Mouse (Mus musculus): ENCODE data around the gene Kif22. TPM values are rescaled to one million over a fixed set of nuclear protein-coding genes. Genes with fewer than 3 reads are reported as not detected.

Gene Kif22
- total and polyA plus RNA-seq, 3 experiments, result 57.7 to 298 (median 119) TPM

GRCm38 (mm10) chr7:127018416-127019305 is 23.6 kb downstream of the Kif22 start:
- Histone ChIP-seq H3K36me3 (ENCODE audit: control insufficient read depth in 1 of 2, insufficient read depth in 2 of 2, low read length in 2 of 2) (peaks cover 0 to 25% of the 10 kb centered on the region in 2 experiments; a peak in 3 of 4 replicates), H3K27ac (ENCODE audit: control insufficient read depth, low read depth, low read length) (no peak overlapping the region), H3K4me1 (ENCODE audit: control insufficient read depth in 1 of 2, insufficient read depth in 2 of 2, low read length in 2 of 2) (peaks cover 0 to 21% of the 10 kb centered on the region in 2 experiments; a peak in 3 of 4 replicates), H3K79me2 (ENCODE audit: control insufficient read depth, insufficient read depth, low read length, poor library complexity) (peaks cover 39% of the 10 kb centered on the region), H3K27me3 (ENCODE audit: control insufficient read depth in 1 of 2, insufficient read depth in 2 of 2, low read length in 2 of 2) (no peaks in the 10 kb centered on the region), H3K4me3 (ENCODE audit: control insufficient read depth in 1 of 2, insufficient read depth in 1 of 2, low read depth in 2 of 2, low read length in 2 of 2) (no peak overlapping the region), H3K9ac (ENCODE audit: control insufficient read depth, low read depth, low read length, poor library complexity, severe bottlenecking) (no peak overlapping the region), H3K9me3 (replicated peaks; ENCODE audit: insufficient read depth, low read length) (no peaks in the 10 kb centered on the region)
- no peak for DNase-seq (ENCODE audit: low read depth, low spot score)
- TF ChIP-seq MAX (IDR thresholded peaks at IDR 0.05; ENCODE audit: low read length) (no peak), KAT2A (conservative IDR thresholded peaks at IDR 0.05; ENCODE audit: low read depth, low read length) (no peak), MYC (IDR thresholded peaks at IDR 0.05; ENCODE audit: low read depth, low read length) (no peak), POLR2AphosphoS5 (IDR thresholded peaks at IDR 0.05; ENCODE audit: borderline replicate concordance, low read depth, low read length) (no peak), TAL1 (IDR thresholded peaks at IDR 0.05; ENCODE audit: low read length) (no peak), MAFK (IDR thresholded peaks at IDR 0.05; ENCODE audit: borderline replicate concordance, low read depth, low read length) (no peak), SMC3 (IDR thresholded peaks at IDR 0.05; ENCODE audit: low read depth, low read length) (no peak), CHD1 (IDR thresholded peaks at IDR 0.05; ENCODE audit: low read depth, low read length) (no peak), RAD21 (IDR thresholded peaks at IDR 0.05; ENCODE audit: low read depth, low read length) (no peak), TCF12 (IDR thresholded peaks at IDR 0.05; ENCODE audit: low read depth, low read length) (no peak), JUND (IDR thresholded peaks at IDR 0.05; ENCODE audit: low read depth, low read length) (no peak)

DNA sequence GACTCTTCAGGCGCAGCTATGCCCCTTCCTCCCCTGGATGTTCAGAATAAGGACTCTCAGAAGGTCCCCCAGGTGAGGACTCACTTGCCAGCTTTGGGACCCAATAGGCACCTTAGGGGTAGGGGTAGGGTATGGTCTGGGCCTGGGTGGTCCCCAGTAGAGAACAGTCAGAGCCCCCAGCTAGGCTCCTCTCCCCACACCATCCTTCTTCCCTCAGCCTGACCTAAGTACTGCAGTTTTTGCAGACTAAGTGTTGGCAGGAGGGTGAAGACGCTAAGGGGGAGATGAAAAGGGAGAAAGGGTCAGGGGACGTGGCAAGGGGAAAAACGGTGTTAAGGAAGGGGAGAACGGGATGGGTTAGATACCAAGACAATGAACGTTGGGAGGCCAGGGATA is 24.3 kb downstream of the Kif22 start:
- TF ChIP-seq EP300 (IDR thresholded peaks at IDR 0.05; ENCODE audit: low read depth in 1 of 2, low read length in 2 of 2), result no peak
- 0 out of 4 replicates have a peak, but pooled peaks of 1 of the 2 experiments have one; percentile 20 for TF ChIP-seq POLR2A (IDR thresholded peaks at IDR 0.05; ENCODE audit: control insufficient read depth in 1 of 2, insufficient read depth in 1 of 2, low read depth in 1 of 2, low read length in 2 of 2, poor library complexity in 1 of 2)
- no peak for DNase-seq (ENCODE audit: low read depth, low spot score)
- no peak overlapping the region for H3K4me3 ChIP-seq (ENCODE audit: control insufficient read depth in 1 of 2, insufficient read depth in 1 of 2, low read depth in 2 of 2, low read length in 2 of 2)
- no peaks in the 10 kb centered on the region for H3K27me3 ChIP-seq (ENCODE audit: control insufficient read depth in 1 of 2, insufficient read depth in 2 of 2, low read length in 2 of 2)
- H3K27ac ChIP-seq (ENCODE audit: control insufficient read depth, low read depth, low read length), result peak overlapping the region; percentile 54
- H3K9ac ChIP-seq (ENCODE audit: control insufficient read depth, low read depth, low read length, poor library complexity, severe bottlenecking), result peak overlapping the region; percentile 55
- H3K4me1 ChIP-seq (ENCODE audit: control insufficient read depth in 1 of 2, insufficient read depth in 2 of 2, low read length in 2 of 2), result peaks cover 0 to 21% of the 10 kb centered on the region in 2 experiments; a peak in 3 of 4 replicates
- peaks cover 39% of the 10 kb centered on the region for H3K79me2 ChIP-seq (ENCODE audit: control insufficient read depth, insufficient read depth, low read length, poor library complexity)
- H3K9me3 ChIP-seq (replicated peaks; ENCODE audit: insufficient read depth, low read length), result no peaks in the 10 kb centered on the region
- peaks cover 0 to 19% of the 10 kb centered on the region in 2 experiments; a peak in 3 of 4 replicates for H3K36me3 ChIP-seq (ENCODE audit: control insufficient read depth in 1 of 2, insufficient read depth in 2 of 2, low read length in 2 of 2)
